Mouse (Mus musculus): ENCODE measurements around the gene Plekhg4. TPM values are rescaled to one million over a fixed set of nuclear protein-coding genes. Genes with fewer than 3 reads are reported as not detected.

Gene Plekhg4
- polyA plus RNA-seq (2016; fragmentation: Nextera tagmentation; extraction: Ambion mirVana) = 0.49 and 0.51 TPM in 2 replicates

- H3K27me3 ChIP-seq (ENCODE audit: low read depth, poor library complexity, severe bottlenecking) = peaks cover 18% of the 10 kb centered on the region; the same call in 1 of the 2 replicates
- peak within 1 kb of the TSS; percentile 46; the same call in 1 of the 2 replicates for H3K4me3 ChIP-seq
- peaks cover 10% of the 10 kb centered on the region; the same call in 1 of the 2 replicates for H3K9me3 ChIP-seq (replicated peaks)
- H3K36me3 ChIP-seq = peaks cover 8% of the 10 kb centered on the region
- peaks cover 12% of the 10 kb centered on the region for H3K4me1 ChIP-seq
- WGBS = 62% methylated on average over 2 of the region's 2 CpGs
- no peak for DNase-seq (ENCODE audit: low spot score)
- no peak within 1 kb of the TSS for H3K27ac ChIP-seq (replicated peaks)
These were observed at the start of gene Plekhg4 for GRCm38 (mm10) chr8:105373032-105373431. TSS of gene Plekhg4 (plus strand) at chr8:105373274.

GRCm38 (mm10) chr8:105325641-105326093 is 47.4 kb upstream of the Plekhg4 start:
- 0% methylated on average over 12 of the region's 12 CpGs for WGBS

GRCm38 (mm10) chr8:105326141-105326672 is 46.9 kb upstream of the Plekhg4 start, which contains the start of the genes Lrrc29 and Tmem208:
TSS of gene Lrrc29 (minus strand) at chr8:105326278.
TSS of gene Tmem208 (plus strand) at chr8:105326354.
- Histone ChIP-seq H3K27ac (replicated peaks) (peak within 1 kb of the TSS; percentile 86), H3K36me3 (peaks cover 52% of the 10 kb centered on the region), H3K4me1 (peaks cover 28% of the 10 kb centered on the region), H3K27me3 (ENCODE audit: low read depth, poor library complexity, severe bottlenecking) (no peaks in the 10 kb centered on the region), H3K9me3 (replicated peaks) (no peaks in the 10 kb centered on the region), H3K4me3 (peak within 1 kb of the TSS; percentile 88)
- peak; percentile 97 for DNase-seq (ENCODE audit: low spot score)
- under 1% methylated on average over 36 of the region's 36 CpGs for WGBS

More at GRCm38 (mm10) chr8:105325641-105326093, 47.4 kb upstream of the Plekhg4 start:
- Histone ChIP-seq H3K36me3 (peaks cover 47% of the 10 kb centered on the region), H3K9me3 (replicated peaks) (no peaks in the 10 kb centered on the region), H3K4me3 (peak overlapping the region; percentile 88), H3K4me1 (peaks cover 28% of the 10 kb centered on the region), H3K27me3 (ENCODE audit: low read depth, poor library complexity, severe bottlenecking) (no peaks in the 10 kb centered on the region), H3K27ac (replicated peaks) (peak overlapping the region; percentile 86)
- no peak for DNase-seq (ENCODE audit: low spot score)

GRCm38 (mm10) chr8:105326968-105327367 is 46.1 kb upstream of the Plekhg4 start:
- peak overlapping the region; percentile 86 for H3K27ac ChIP-seq (replicated peaks)
- peaks cover 28% of the 10 kb centered on the region for H3K4me1 ChIP-seq
- H3K9me3 ChIP-seq (replicated peaks) = no peaks in the 10 kb centered on the region
- DNase-seq (ENCODE audit: low spot score) = no peak
- peaks cover 53% of the 10 kb centered on the region for H3K36me3 ChIP-seq
- WGBS = 46% methylated on average over 6 of the region's 6 CpGs
- H3K27me3 ChIP-seq (ENCODE audit: low read depth, poor library complexity, severe bottlenecking) = no peaks in the 10 kb centered on the region
- peak overlapping the region; percentile 88 for H3K4me3 ChIP-seq

DNA sequence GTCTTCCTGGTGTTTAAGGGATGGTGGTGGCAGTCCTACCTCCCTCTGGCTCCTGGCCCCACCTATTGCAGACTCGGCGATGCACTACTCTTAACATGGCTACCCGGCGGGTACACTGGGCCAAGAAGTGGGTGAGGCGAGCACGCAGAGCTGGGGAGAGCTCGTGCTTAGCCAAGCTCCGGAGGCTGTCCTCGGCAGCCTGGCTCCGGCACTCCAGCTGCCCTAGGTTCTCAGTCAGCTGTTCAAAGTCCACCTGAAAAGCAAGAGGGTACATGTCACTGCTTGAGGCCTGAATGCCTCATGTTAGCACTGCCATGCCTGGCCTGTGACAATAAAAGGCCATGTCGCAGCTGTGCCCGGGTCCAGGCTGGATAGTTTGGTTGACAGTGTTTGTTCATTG is 42.7 kb upstream of the Plekhg4 start:
- no peak for DNase-seq (ENCODE audit: low spot score)
- Histone ChIP-seq H3K36me3 (peaks cover 76% of the 10 kb centered on the region), H3K9me3 (replicated peaks) (no peaks in the 10 kb centered on the region), H3K27me3 (ENCODE audit: low read depth, poor library complexity, severe bottlenecking) (no peaks in the 10 kb centered on the region), H3K4me1 (peaks cover 17% of the 10 kb centered on the region), H3K4me3 (no peak overlapping the region), H3K27ac (replicated peaks) (no peak overlapping the region)
- 95% methylated on average over 12 of the region's 12 CpGs for WGBS

DNA sequence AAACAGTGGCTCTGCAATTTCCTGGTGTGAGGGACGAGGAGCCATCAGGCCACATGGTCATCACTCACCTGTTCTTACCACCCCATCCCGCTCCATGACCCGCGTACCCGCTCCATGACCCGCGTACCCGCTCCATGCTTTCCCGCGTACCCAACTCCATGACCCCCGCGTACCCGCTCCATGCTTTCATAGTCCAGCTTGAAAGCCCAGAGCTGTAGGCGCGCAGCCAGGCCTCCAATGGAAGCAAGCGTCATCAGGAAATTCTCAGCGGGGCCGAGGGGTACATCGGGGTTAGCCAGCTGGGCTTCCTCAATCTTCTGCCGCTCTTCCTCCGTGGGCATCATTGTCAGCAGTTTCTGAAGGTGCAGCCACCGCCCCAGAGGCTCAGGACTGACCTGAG is 41.6 kb upstream of the Plekhg4 start:
- WGBS = 92% methylated on average over 22 of the region's 22 CpGs
- no peak for DNase-seq (ENCODE audit: low spot score)

DNA sequence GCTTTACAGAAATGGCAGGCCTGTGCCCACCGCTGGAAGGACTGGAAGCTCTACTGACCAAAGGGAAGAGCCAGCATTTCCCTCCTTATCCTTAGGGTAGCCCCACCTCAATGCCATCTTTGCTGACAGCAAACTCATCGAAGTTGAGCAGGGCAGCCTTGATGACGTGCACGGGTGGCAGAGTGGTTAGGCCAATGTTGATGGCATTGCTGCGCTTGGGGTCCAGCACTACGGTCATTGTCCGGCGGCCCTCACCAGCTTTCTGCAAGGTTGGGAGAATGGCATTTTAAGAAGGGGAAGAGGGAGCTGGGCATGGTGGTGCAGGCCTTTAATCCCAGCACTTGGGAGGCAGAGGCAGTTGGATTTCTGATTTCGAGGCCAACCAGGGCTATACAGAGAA is 41.1 kb upstream of the Plekhg4 start:
- WGBS = 95% methylated on average over 9 of the region's 9 CpGs
- no peak for DNase-seq (ENCODE audit: low spot score)
- H3K27ac ChIP-seq (replicated peaks) = no peak overlapping the region
- peaks cover 4% of the 10 kb centered on the region for H3K27me3 ChIP-seq (ENCODE audit: low read depth, poor library complexity, severe bottlenecking)
- H3K36me3 ChIP-seq = peaks cover 92% of the 10 kb centered on the region
- no peaks in the 10 kb centered on the region for H3K9me3 ChIP-seq (replicated peaks)
- no peak overlapping the region for H3K4me3 ChIP-seq
- peaks cover 12% of the 10 kb centered on the region for H3K4me1 ChIP-seq

More for the DNA sequence above, 41.6 kb upstream of the Plekhg4 start:
- H3K36me3 ChIP-seq = peaks cover 88% of the 10 kb centered on the region
- no peaks in the 10 kb centered on the region for H3K9me3 ChIP-seq (replicated peaks)
- no peak overlapping the region for H3K4me3 ChIP-seq
- H3K4me1 ChIP-seq = peaks cover 11% of the 10 kb centered on the region
- H3K27ac ChIP-seq (replicated peaks) = no peak overlapping the region
- no peaks in the 10 kb centered on the region for H3K27me3 ChIP-seq (ENCODE audit: low read depth, poor library complexity, severe bottlenecking)

DNA sequence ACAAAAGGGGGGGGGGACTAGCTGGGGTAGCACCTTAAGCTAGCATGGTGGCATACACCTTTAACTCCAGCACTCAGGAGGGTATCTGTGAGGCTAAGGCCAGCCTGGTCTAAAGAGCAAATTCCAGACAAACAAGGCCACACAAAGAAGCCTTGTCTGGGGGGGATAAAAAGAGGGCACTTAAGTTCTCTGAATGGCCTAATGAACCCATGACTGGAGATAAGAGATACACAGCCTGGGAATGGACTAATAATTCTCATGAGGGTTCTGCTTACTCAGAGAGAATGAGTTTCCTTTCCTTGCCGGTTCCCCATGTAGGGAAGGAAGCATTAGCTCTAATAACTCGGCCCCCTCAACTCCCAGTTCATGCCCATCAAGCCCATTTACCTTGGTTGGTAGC is 40.6 kb upstream of the Plekhg4 start:
- Histone ChIP-seq H3K36me3 (peaks cover 98% of the 10 kb centered on the region), H3K4me1 (peaks cover 6% of the 10 kb centered on the region), H3K9me3 (replicated peaks) (no peaks in the 10 kb centered on the region), H3K4me3 (no peak overlapping the region), H3K27ac (replicated peaks) (no peak overlapping the region), H3K27me3 (ENCODE audit: low read depth, poor library complexity, severe bottlenecking) (peaks cover 10% of the 10 kb centered on the region)
- 93% methylated on average over 2 of the region's 2 CpGs for WGBS
- DNase-seq (ENCODE audit: low spot score) = no peak

GRCm38 (mm10) chr8:105336373-105337130 is 36.5 kb upstream of the Plekhg4 start:
- 0 out of 2 replicates have a peak, but pooled peaks cover 4% of the 10 kb centered on the region for H3K4me1 ChIP-seq
- H3K36me3 ChIP-seq = peaks cover 71% of the 10 kb centered on the region
- no peaks in the 10 kb centered on the region for H3K9me3 ChIP-seq (replicated peaks)
- H3K27ac ChIP-seq (replicated peaks) = no peak overlapping the region
- no peak for DNase-seq (ENCODE audit: low spot score)
- H3K27me3 ChIP-seq (ENCODE audit: low read depth, poor library complexity, severe bottlenecking) = peaks cover 14% of the 10 kb centered on the region
- no peak overlapping the region; the same call in 1 of the 2 replicates for H3K4me3 ChIP-seq
- 49% methylated on average over 32 of the region's 32 CpGs for WGBS

- Histone ChIP-seq H3K27ac (replicated peaks) (no peak overlapping the region), H3K9me3 (replicated peaks) (no peaks in the 10 kb centered on the region), H3K36me3 (peaks cover 47% of the 10 kb centered on the region), H3K4me1 (0 out of 2 replicates have a peak, but pooled peaks cover 4% of the 10 kb centered on the region), H3K27me3 (ENCODE audit: low read depth, poor library complexity, severe bottlenecking) (peaks cover 14% of the 10 kb centered on the region), H3K4me3 (no peak overlapping the region)
- 66% methylated on average over 4 of the region's 4 CpGs for WGBS
- no peak for DNase-seq (ENCODE audit: low spot score)
These were observed 34.1 kb upstream of the Plekhg4 start for GRCm38 (mm10) chr8:105338992-105339391.

DNA sequence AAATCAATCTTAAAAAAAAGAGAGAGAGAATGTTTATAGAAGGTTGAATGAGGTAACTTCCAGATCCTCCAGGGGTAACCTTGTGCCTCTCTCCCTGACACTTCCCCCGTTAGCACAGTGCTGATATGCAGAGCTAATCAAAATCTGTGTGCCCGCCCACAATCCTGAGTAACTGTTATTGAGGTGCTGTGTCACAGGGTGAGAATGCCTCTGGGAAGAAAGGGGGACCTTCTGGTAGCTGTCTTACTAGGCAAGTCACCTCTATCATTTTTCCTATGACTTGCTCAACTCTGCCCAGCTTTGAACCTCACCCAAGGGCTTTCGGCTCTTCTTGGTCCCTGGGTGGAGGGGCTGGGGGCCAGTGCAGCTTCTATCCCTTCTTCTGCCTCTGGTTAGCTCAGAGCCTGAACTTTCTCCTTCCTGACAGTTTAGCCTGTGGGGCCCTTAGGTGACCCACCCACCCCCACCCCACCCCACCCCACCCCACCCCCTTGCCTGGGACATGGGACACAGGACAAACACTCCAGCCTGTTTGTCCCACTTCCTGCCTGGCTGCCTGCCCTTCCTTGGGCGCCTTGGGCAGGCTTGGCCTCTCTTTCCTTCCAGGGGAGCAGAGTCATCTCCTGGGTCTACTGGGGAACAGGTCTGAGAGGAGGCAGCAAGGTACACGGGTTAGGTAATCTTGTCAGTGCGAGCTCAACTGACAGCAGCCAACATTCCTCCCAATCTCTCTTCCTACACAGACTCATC is 33.0 kb upstream of the Plekhg4 start:
- 81% methylated on average over 6 of the region's 6 CpGs for WGBS
- peaks cover 13% of the 10 kb centered on the region for H3K4me1 ChIP-seq
- H3K36me3 ChIP-seq = peaks cover 36% of the 10 kb centered on the region
- H3K9me3 ChIP-seq (replicated peaks) = no peaks in the 10 kb centered on the region
- no peak overlapping the region for H3K27ac ChIP-seq (replicated peaks)
- no peak overlapping the region for H3K4me3 ChIP-seq
- DNase-seq (ENCODE audit: low spot score) = no peak
- peaks cover 14% of the 10 kb centered on the region for H3K27me3 ChIP-seq (ENCODE audit: low read depth, poor library complexity, severe bottlenecking)

- WGBS = 61% methylated on average over 8 of the region's 8 CpGs
- Histone ChIP-seq H3K36me3 (peaks cover 23% of the 10 kb centered on the region), H3K9me3 (replicated peaks) (no peaks in the 10 kb centered on the region), H3K27me3 (ENCODE audit: low read depth, poor library complexity, severe bottlenecking) (peaks cover 14% of the 10 kb centered on the region), H3K4me1 (peaks cover 26% of the 10 kb centered on the region), H3K4me3 (no peak overlapping the region), H3K27ac (replicated peaks) (no peak overlapping the region)
- no peak for DNase-seq (ENCODE audit: low spot score)
These were observed 31.7 kb upstream of the Plekhg4 start for GRCm38 (mm10) chr8:105341399-105341798.
